Mouse (Mus musculus) central nervous system, embryonic 18 days (tissue): ENCODE results near the gene Prkab2. TPM values are rescaled to one million over a fixed set of nuclear protein-coding genes. Genes with fewer than 3 reads are reported as not detected.

Experiments
- polyA plus RNA-seq: library from polyadenylated mRNA; depleted of rRNA; stranded (reverse); fragments of >200 nt; gene quantifications from 2 replicates; pipeline ENCODE4 v1.2.3, GENCODE M21; 2012; rRNA removed

The Prkab2 gene
- polyA plus RNA-seq = 30.1 and 31.8 TPM in 2 replicates

GRCm38 (mm10) chr3:97657655-97658411, at the start of gene Prkab2:
Gene Prkab2, plus strand, starts transcription at chr3:97658193.

GRCm38 (mm10) chr3:97609845-97610410, 48.1 kb upstream of the Prkab2 start, which contains the start of gene Chd1l:
Gene Chd1l, minus strand, starts transcription at chr3:97610203.

GRCm38 (mm10) chr3:97628391-97629001, 29.5 kb upstream of the Prkab2 start, which contains the start of gene Fmo5:
Gene Fmo5, plus strand, starts transcription at chr3:97628804.

GRCm38 (mm10) chr3:97674644-97675110, 16.7 kb downstream of the Prkab2 start, which contains the start of gene Gm17651:
Gene Gm17651, minus strand, starts transcription at chr3:97674694.

Other genes with a start within 250 kb of the Prkab2 start
- gene Olfr1402, start 236.2 kb upstream of the Prkab2 start, polyA plus RNA-seq = not detected in 2 replicates
- gene Chd1l, start 48.0 kb upstream of the Prkab2 start, polyA plus RNA-seq = 4.7 and 5.6 TPM in 2 replicates
- 0.82 and 1.0 TPM in 2 replicates for gene Fmo5, start 29.4 kb upstream of the Prkab2 start, polyA plus RNA-seq
- gene Gm17651, start 16.5 kb downstream of the Prkab2 start, polyA plus RNA-seq = not detected in 2 replicates
- 72.1 and 76.8 TPM in 2 replicates for gene Pde4dip, start 230.5 kb downstream of the Prkab2 start, polyA plus RNA-seq
- gene Sec22b, start 243.0 kb downstream of the Prkab2 start, polyA plus RNA-seq = 61.4 and 64.2 TPM in 2 replicates